Mouse (Mus musculus) forebrain, embryonic 11.5 days (tissue): Measurements from ENCODE around the gene Cbx7. TPM values are rescaled to one million over a fixed set of nuclear protein-coding genes. Genes with fewer than 3 reads are reported as not detected.

Experiments used
- ATAC-seq: fragments of 200-750 bp; cut with Nextera tagmentation; replicated peaks from 2 replicates; pipeline ENCODE4 v1.8.0; 2017; ENCODE audit warnings: moderate TSS enrichment; ENCODE audit not compliant: low FRiP score
- DNase-seq: peaks from one replicate; pipeline ENCODE4 v3.0.0-alpha.2; 2017; ENCODE audit warnings: low spot score
- H3K27ac ChIP-seq: fragments of 300-500 bp; sonication (generic); 2 replicates; pipeline ENCODE4 v1.5.1; 2014; ENCODE audit warnings: low read depth, low read length
- H3K27me3 ChIP-seq: fragments of 300-500 bp; sonication (generic); 2 replicates; pipeline ENCODE4 v1.6.1; 2014; ENCODE audit warnings: mild to moderate bottlenecking, low read length, mixed read lengths; ENCODE audit not compliant: control insufficient read depth, insufficient read depth
- H3K36me3 ChIP-seq: fragments of 300-500 bp; sonication (generic); 2 replicates; pipeline ENCODE4 v1.6.1; 2014; ENCODE audit warnings: mild to moderate bottlenecking, low read length, moderate library complexity, mixed read lengths; ENCODE audit not compliant: control insufficient read depth, insufficient read depth
- H3K4me1 ChIP-seq: fragments of 300-500 bp; sonication (generic); replicated peaks from 2 replicates; pipeline ENCODE4 v1.6.1; 2014; ENCODE audit warnings: low read length, mixed read lengths; ENCODE audit not compliant: control insufficient read depth, insufficient read depth
- H3K4me2 ChIP-seq: fragments of 300-500 bp; sonication (generic); 2 replicates; pipeline ENCODE4 v1.6.1; 2014; ENCODE audit warnings: low read depth, mild to moderate bottlenecking, low read length, moderate library complexity, mixed read lengths; ENCODE audit not compliant: severe bottlenecking
- H3K4me3 ChIP-seq: fragments of 300-500 bp; sonication (generic); 2 replicates; pipeline ENCODE4 v1.5.1; 2014; ENCODE audit warnings: low read depth, low read length
- H3K9ac ChIP-seq: fragments of 300-500 bp; sonication (generic); 2 replicates; pipeline ENCODE4 v1.6.1; 2014; ENCODE audit warnings: low read length
- H3K9me3 ChIP-seq: fragments of 300-500 bp; sonication (generic); 2 replicates; pipeline ENCODE4 v1.6.1; 2016; ENCODE audit warnings: low read length, mixed read lengths; ENCODE audit not compliant: control insufficient read depth
- WGBS: fragments of 180-500 bp; shearing (Covaris S2); extraction: QIAGEN DNeasy Blood & Tissue Kit; methylation state at CpG from one replicate; pipeline ENCODE4 v1.1.7; 2014; 5-methylcytosine and 5-hydroxymethylcytosine counted together
- polyA plus RNA-seq: library from polyadenylated mRNA; unstranded; fragments of >200 nt; fragmentation: Nextera tagmentation; extraction: Ambion mirVana; gene quantifications from 2 replicates; pipeline ENCODE4 v1.2.1, GENCODE M21; 2014

Gene Cbx7
- polyA plus RNA-seq, 1 experiment from 2014 or later, result 3.3 TPM

GRCm38 (mm10) chr15:80013256-80014030, 42.5 kb upstream of the Cbx7 start:
- no peaks in the 10 kb centered on the region for H3K36me3 ChIP-seq
- ATAC-seq (no peak), DNase-seq (no peak)
- H3K9me3 ChIP-seq, result no peaks in the 10 kb centered on the region
- H3K9ac ChIP-seq, result peak overlapping the region; percentile 14; the same call in 1 of the 2 replicates
- H3K27me3 ChIP-seq, result peaks cover 61% of the 10 kb centered on the region
- peaks cover 24% of the 10 kb centered on the region for H3K4me1 ChIP-seq
- no peak overlapping the region for H3K27ac ChIP-seq
- peak overlapping the region; percentile 52 for H3K4me3 ChIP-seq
- H3K4me2 ChIP-seq, result peak overlapping the region; percentile 99
- 2% methylated on average over 29 of the region's 36 CpGs for WGBS

- peak; percentile 69 for ATAC-seq
- Histone ChIP-seq H3K4me3 (peak overlapping the region; percentile 52), H3K4me1 (peaks cover 24% of the 10 kb centered on the region), H3K36me3 (no peaks in the 10 kb centered on the region), H3K27me3 (peaks cover 61% of the 10 kb centered on the region), H3K9ac (peak overlapping the region; percentile 66), H3K27ac (no peak overlapping the region), H3K4me2 (peak overlapping the region; percentile 99), H3K9me3 (no peaks in the 10 kb centered on the region)
- under 1% methylated on average over 51 of the region's 60 CpGs for WGBS
- peak; percentile 76 for DNase-seq
Observed at GRCm38 (mm10) chr15:80012527-80013201, 41.7 kb upstream of the Cbx7 start.

- DNase-seq, result peak; percentile 75
- 3% methylated on average over 43 of the region's 56 CpGs for WGBS
Observed at GRCm38 (mm10) chr15:80011778-80012526, 41.0 kb upstream of the Cbx7 start.

DNA sequence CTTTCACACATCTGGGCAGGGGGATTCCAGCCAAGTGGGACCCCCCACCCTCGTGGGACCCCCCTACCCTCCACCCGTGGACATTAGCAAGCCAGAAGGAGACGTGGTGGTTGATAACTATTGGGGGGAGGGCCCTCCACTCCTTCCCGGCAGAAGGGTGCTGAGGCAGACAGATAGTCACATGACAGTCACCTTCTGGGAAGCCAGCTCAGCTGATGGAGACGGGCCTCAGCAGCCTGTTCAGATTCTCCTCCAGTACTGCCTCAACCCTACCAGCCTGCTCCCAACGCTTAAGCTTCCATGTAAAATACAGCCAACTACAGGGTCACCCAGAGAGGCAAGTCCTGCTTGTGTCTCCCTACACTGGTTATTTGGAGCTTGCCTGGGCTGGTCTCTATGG, 40.3 kb upstream of the Cbx7 start:
- Histone ChIP-seq H3K9me3 (no peaks in the 10 kb centered on the region), H3K36me3 (no peaks in the 10 kb centered on the region), H3K4me2 (no peak overlapping the region), H3K9ac (no peak overlapping the region), H3K4me3 (no peak overlapping the region), H3K4me1 (peaks cover 24% of the 10 kb centered on the region), H3K27me3 (peaks cover 56% of the 10 kb centered on the region), H3K27ac (no peak overlapping the region)
- DNase-seq (no peak), ATAC-seq (no peak)
- 46% methylated on average over 6 of the region's 6 CpGs for WGBS

More at GRCm38 (mm10) chr15:80011778-80012526, 41.0 kb upstream of the Cbx7 start:
- no peaks in the 10 kb centered on the region for H3K9me3 ChIP-seq
- H3K27me3 ChIP-seq, result peaks cover 60% of the 10 kb centered on the region
- ATAC-seq, result peak; percentile 52
- H3K9ac ChIP-seq, result peak overlapping the region; percentile 66
- peaks cover 24% of the 10 kb centered on the region for H3K4me1 ChIP-seq
- no peak overlapping the region for H3K27ac ChIP-seq
- peak overlapping the region; percentile 52 for H3K4me3 ChIP-seq
- no peaks in the 10 kb centered on the region for H3K36me3 ChIP-seq
- H3K4me2 ChIP-seq, result peak overlapping the region; percentile 99

- no peak for DNase-seq
- 32% methylated on average over 7 of the region's 7 CpGs for WGBS
- no peak overlapping the region for H3K9ac ChIP-seq
- H3K27me3 ChIP-seq, result peaks cover 46% of the 10 kb centered on the region
- no peak overlapping the region for H3K4me2 ChIP-seq
- H3K36me3 ChIP-seq, result no peaks in the 10 kb centered on the region
- H3K4me1 ChIP-seq, result peaks cover 24% of the 10 kb centered on the region
- no peak overlapping the region for H3K27ac ChIP-seq
- ATAC-seq, result no peak
- H3K4me3 ChIP-seq, result no peak overlapping the region
- H3K9me3 ChIP-seq, result no peaks in the 10 kb centered on the region
Observed at GRCm38 (mm10) chr15:80010182-80010558, 39.3 kb upstream of the Cbx7 start.

- peaks cover 40% of the 10 kb centered on the region for H3K27me3 ChIP-seq
- H3K4me3 ChIP-seq, result no peak overlapping the region
- no peak for DNase-seq
- no peak overlapping the region for H3K4me2 ChIP-seq
- H3K27ac ChIP-seq, result no peak overlapping the region
- no peaks in the 10 kb centered on the region for H3K36me3 ChIP-seq
- 62% methylated on average over 12 of the region's 12 CpGs for WGBS
- no peak for ATAC-seq
- no peak overlapping the region for H3K9ac ChIP-seq
- H3K4me1 ChIP-seq, result peaks cover 28% of the 10 kb centered on the region
- H3K9me3 ChIP-seq, result no peaks in the 10 kb centered on the region
Observed at GRCm38 (mm10) chr15:80009421-80010181, 38.7 kb upstream of the Cbx7 start.

- ATAC-seq (no peak), DNase-seq (no peak)
- H3K4me3 ChIP-seq, result no peak overlapping the region
- H3K9ac ChIP-seq, result no peak overlapping the region
- no peaks in the 10 kb centered on the region for H3K9me3 ChIP-seq
- no peaks in the 10 kb centered on the region for H3K36me3 ChIP-seq
- 89% methylated on average over 6 of the region's 6 CpGs for WGBS
- no peak overlapping the region for H3K27ac ChIP-seq
- peaks cover 29% of the 10 kb centered on the region for H3K27me3 ChIP-seq
- H3K4me2 ChIP-seq, result no peak overlapping the region
- H3K4me1 ChIP-seq, result peaks cover 21% of the 10 kb centered on the region
Observed at GRCm38 (mm10) chr15:80008461-80008860, 37.5 kb upstream of the Cbx7 start.

GRCm38 (mm10) chr15:80006156-80006555, 35.2 kb upstream of the Cbx7 start:
- Histone ChIP-seq H3K4me1 (peaks cover 10% of the 10 kb centered on the region), H3K36me3 (no peaks in the 10 kb centered on the region), H3K27me3 (peaks cover 6% of the 10 kb centered on the region), H3K4me3 (no peak overlapping the region), H3K4me2 (no peak overlapping the region), H3K9me3 (no peaks in the 10 kb centered on the region), H3K9ac (no peak overlapping the region), H3K27ac (no peak overlapping the region)
- 82% methylated on average over 7 of the region's 7 CpGs for WGBS
- DNase-seq, result no peak
- ATAC-seq, result no peak
